Mouse (Mus musculus) skeletal muscle tissue, adult 2 months (tissue): ENCODE data around the gene Aplnr.

Experiments used
- DNase-seq: peaks from one replicate; pipeline ENCODE4 v3.0.0-alpha.2; 2012; ENCODE audit warnings: low read depth, low spot score

Aplnr gene

GRCm38 (mm10) chr2:85136831-85137520, 951 bp downstream of the Aplnr start:
- no peak for DNase-seq

GRCm38 (mm10) chr2:85137601-85138140, 1.6 kb downstream of the Aplnr start:
- DNase-seq: no peak

GRCm38 (mm10) chr2:85138143-85138542, 2.1 kb downstream of the Aplnr start:
- no peak for DNase-seq

GRCm38 (mm10) chr2:85139393-85139792, 3.4 kb downstream of the Aplnr start:
- no peak for DNase-seq

- no peak for DNase-seq
Measured at GRCm38 (mm10) chr2:85139846-85140245, 3.8 kb downstream of the Aplnr start.

GRCm38 (mm10) chr2:85140833-85141232, 4.8 kb downstream of the Aplnr start:
- DNase-seq: no peak

GRCm38 (mm10) chr2:85144908-85145307, 8.9 kb downstream of the Aplnr start:
- DNase-seq: no peak

GRCm38 (mm10) chr2:85145346-85145745, 9.3 kb downstream of the Aplnr start:
- no peak for DNase-seq

GRCm38 (mm10) chr2:85147481-85147880, 11.5 kb downstream of the Aplnr start:
- no peak for DNase-seq

GRCm38 (mm10) chr2:85150373-85150772, 14.3 kb downstream of the Aplnr start:
- no peak for DNase-seq

GRCm38 (mm10) chr2:85151233-85151632, 15.2 kb downstream of the Aplnr start:
- no peak for DNase-seq

- no peak for DNase-seq
Measured at GRCm38 (mm10) chr2:85155334-85155733, 19.3 kb downstream of the Aplnr start.

GRCm38 (mm10) chr2:85156136-85156535, 20.1 kb downstream of the Aplnr start:
- no peak for DNase-seq

GRCm38 (mm10) chr2:85157382-85157781, 21.4 kb downstream of the Aplnr start:
- no peak for DNase-seq

- DNase-seq: no peak
Measured at GRCm38 (mm10) chr2:85160901-85161637, 25.0 kb downstream of the Aplnr start.

GRCm38 (mm10) chr2:85161638-85162093, 25.6 kb downstream of the Aplnr start:
- no peak for DNase-seq

- no peak for DNase-seq
Measured at GRCm38 (mm10) chr2:85163311-85164047, 27.5 kb downstream of the Aplnr start.

- no peak for DNase-seq
Measured at GRCm38 (mm10) chr2:85167624-85168023, 31.6 kb downstream of the Aplnr start.

GRCm38 (mm10) chr2:85168327-85168726, 32.3 kb downstream of the Aplnr start:
- no peak for DNase-seq

- DNase-seq: peak; percentile 74
Measured at GRCm38 (mm10) chr2:85172071-85172762, 36.2 kb downstream of the Aplnr start.

- DNase-seq: no peak
Measured at GRCm38 (mm10) chr2:85172763-85173103, 36.7 kb downstream of the Aplnr start.

GRCm38 (mm10) chr2:85173545-85173944, 37.5 kb downstream of the Aplnr start:
- no peak for DNase-seq
